Mouse (Mus musculus): ENCODE results near the gene Ehd2. TPM values are rescaled to one million over a fixed set of nuclear protein-coding genes. Genes with fewer than 3 reads are reported as not detected.
"Not testable (repeated sequence)": the region's sequence is repeated elsewhere in the genome, so short reads cannot be mapped to it uniquely, and the experiment has no call there.

Gene Ehd2
- polyA plus RNA-seq, 1 experiment from 2014 or later, result 10.1 TPM

DNA sequence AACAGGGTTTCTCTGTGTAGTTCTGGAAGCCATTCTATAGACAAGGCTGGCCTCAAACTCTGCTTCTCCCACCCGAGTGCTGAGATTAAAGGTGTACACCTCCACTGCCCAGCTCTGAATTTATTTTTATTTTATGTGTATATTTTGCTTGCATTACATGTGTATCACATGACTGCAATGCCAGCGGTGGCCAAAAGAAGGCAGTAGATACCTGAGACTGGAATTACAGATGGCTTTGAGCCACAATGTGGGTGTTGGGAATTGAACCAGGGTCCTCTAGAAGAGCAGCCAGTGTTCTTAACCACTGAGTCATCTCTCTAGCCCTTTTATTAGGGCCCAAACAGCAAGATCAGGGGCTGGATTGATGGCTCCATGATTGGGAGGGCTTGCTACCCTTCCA is 36.8 kb downstream of the Ehd2 start:
- no peak overlapping the region for H3K27ac ChIP-seq
- WGBS, result 70% methylated on average over 2 of the region's 2 CpGs
- no peak overlapping the region for H3K4me3 ChIP-seq
- no peaks in the 10 kb centered on the region for H3K27me3 ChIP-seq (ENCODE audit: low read depth, poor library complexity, severe bottlenecking)
- DNase-seq (ENCODE audit: low spot score), result no peak
- H3K4me1 ChIP-seq, result peaks cover 5% of the 10 kb centered on the region; the same call in 1 of the 2 replicates
- H3K9me3 ChIP-seq (replicated peaks), result no peaks in the 10 kb centered on the region
- H3K36me3 ChIP-seq, result peaks cover 8% of the 10 kb centered on the region

DNA sequence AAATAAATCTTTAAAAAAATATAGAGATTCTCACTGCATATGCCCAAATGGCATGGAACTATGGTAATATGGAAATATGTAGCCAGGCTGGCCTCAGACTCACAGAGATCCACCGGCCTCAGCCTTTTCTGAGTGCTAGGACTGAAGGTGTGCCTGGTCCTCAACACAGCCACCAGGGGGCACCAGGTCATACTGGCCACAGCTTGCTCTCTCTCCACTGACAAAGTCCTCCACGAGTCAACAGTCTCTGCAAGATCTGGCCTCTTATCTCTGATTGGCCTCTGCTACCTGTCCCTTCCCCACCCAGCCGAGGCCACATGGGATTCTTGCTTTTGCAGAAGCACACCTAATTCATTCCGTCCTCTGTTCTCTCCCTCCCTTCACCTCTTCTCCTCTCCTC is 37.5 kb downstream of the Ehd2 start:
- no peaks in the 10 kb centered on the region for H3K27me3 ChIP-seq (ENCODE audit: low read depth, poor library complexity, severe bottlenecking)
- peaks cover 2% of the 10 kb centered on the region; the same call in 1 of the 2 replicates for H3K36me3 ChIP-seq
- peaks cover 5% of the 10 kb centered on the region; the same call in 1 of the 2 replicates for H3K4me1 ChIP-seq
- H3K27ac ChIP-seq, result no peak overlapping the region
- no peak overlapping the region for H3K4me3 ChIP-seq
- 36% methylated on average over 4 of the region's 4 CpGs for WGBS
- DNase-seq (ENCODE audit: low spot score), result peak; percentile 62
- no peaks in the 10 kb centered on the region for H3K9me3 ChIP-seq (replicated peaks)

DNA sequence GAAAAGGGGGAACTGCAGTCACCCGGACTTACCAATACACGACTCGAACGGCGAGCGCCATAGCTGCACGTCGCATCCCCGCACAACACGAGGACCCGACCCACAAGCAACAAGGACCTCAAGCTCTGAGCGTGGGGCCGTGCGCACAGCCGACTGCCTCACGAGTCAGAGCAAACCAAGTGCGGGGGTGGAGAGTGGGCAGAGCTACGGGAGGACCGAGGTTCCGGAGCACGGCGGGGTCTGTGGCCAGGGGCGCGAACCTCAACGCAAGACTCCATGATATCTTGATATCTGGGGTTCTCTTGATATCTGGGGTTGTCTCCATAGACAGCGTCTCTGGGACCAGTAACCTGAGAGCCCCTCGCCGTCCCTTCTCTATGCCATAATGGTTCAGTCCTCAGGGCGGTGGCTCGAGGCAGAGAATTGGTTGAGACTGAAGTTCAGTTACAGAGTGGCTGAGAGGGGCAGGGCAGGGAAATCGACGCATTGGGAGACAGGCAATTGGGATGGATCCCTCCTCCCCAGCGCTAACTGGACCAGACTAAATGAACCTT is 45.1 kb downstream of the Ehd2 start, which contains the start of gene Selenow:
Gene Selenow, minus strand, starts transcription at position 183 of the 554 bp plus-strand sequence.
- no peaks in the 10 kb centered on the region for H3K27me3 ChIP-seq (ENCODE audit: low read depth, poor library complexity, severe bottlenecking)
- peak within 1 kb of the TSS; percentile 93 for H3K27ac ChIP-seq
- H3K9me3 ChIP-seq (replicated peaks), result no peaks in the 10 kb centered on the region
- peaks cover 21% of the 10 kb centered on the region for H3K4me1 ChIP-seq
- under 1% methylated on average over 33 of the region's 33 CpGs for WGBS
- peak within 1 kb of the TSS; percentile 79 for H3K4me3 ChIP-seq
- DNase-seq (ENCODE audit: low spot score), result peak; percentile 94
- H3K36me3 ChIP-seq, result peaks cover 36% of the 10 kb centered on the region

DNA sequence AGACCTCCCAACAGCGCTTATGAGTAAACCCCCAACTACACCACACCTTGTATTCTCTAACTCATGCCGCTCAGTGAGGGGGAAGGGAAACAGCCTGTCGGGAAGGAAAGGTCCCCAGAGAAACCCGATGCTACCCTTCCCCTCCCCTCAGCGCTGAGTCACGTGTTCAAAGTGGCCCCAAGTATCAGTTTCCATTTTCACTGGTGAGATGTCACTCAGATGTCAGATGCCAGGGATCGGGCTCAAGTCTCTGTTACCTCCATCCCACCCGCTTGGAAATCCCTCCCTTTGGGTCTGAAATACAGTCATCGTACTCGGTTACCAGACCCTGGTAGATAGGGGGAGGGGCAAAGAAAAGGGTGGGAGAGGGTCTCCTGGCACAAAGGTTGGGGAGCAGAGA is 45.6 kb downstream of the Ehd2 start:
- H3K36me3 ChIP-seq, result peaks cover 41% of the 10 kb centered on the region
- peak; percentile 75 for DNase-seq (ENCODE audit: low spot score)
- H3K4me1 ChIP-seq, result peaks cover 21% of the 10 kb centered on the region
- WGBS, result under 1% methylated on average over 10 of the region's 10 CpGs
- peak overlapping the region; percentile 79 for H3K4me3 ChIP-seq
- H3K27ac ChIP-seq, result peak overlapping the region; percentile 93
- H3K27me3 ChIP-seq (ENCODE audit: low read depth, poor library complexity, severe bottlenecking), result no peaks in the 10 kb centered on the region
- H3K9me3 ChIP-seq (replicated peaks), result no peaks in the 10 kb centered on the region

DNA sequence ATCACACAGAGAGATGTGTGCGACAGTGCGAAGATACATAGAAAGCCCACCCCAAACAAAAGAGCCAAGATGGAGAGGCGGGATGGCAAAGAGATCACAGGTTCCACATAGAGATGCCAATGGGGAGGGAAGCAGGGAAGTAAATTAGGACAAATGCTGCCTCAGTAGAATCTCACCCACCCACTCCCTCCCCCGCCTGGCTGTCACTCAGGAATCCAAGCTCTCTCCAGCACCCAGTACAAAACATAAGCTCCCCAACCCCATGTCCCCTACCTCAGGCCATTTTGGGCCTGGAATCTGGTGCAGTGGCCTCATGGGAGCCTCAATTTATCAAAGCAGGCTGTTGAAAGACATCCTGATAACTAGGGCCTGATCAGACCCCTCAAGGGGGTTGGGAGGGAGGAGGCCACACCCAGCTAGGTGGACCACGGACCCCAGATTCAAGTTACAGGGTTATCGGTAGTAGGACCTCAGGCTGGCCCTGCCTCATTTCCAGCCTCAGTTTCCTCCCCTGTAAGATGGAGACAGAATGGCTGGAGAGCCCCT is 46.6 kb downstream of the Ehd2 start:
- no peaks in the 10 kb centered on the region for H3K27me3 ChIP-seq (ENCODE audit: low read depth, poor library complexity, severe bottlenecking)
- no peak overlapping the region for H3K27ac ChIP-seq
- no peak for DNase-seq (ENCODE audit: low spot score)
- WGBS, result 88% methylated on average over 6 of the region's 6 CpGs
- H3K36me3 ChIP-seq, result peaks cover 48% of the 10 kb centered on the region
- H3K4me3 ChIP-seq, result peak overlapping the region; percentile 79
- H3K9me3 ChIP-seq (replicated peaks), result no peaks in the 10 kb centered on the region
- peaks cover 21% of the 10 kb centered on the region for H3K4me1 ChIP-seq

DNA sequence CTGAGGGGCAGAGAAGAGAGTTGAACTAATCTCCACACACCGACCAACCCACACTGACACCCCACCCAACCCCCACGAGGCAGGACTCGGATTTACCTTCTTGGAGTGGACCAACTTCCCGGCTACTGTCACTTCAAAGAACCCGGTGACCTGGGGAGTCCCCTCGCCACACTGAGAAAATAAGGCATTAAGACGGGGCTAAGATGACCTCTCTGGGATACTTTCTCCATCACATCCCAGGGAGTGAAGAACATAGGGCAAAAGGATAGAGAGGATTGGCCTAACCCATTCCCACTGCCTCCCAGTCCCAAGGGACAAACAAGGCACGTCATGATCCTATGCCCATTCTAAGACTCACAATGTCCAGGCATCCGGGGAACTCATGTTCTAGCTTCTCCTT is 47.4 kb downstream of the Ehd2 start:
- Histone ChIP-seq H3K4me1 (peaks cover 21% of the 10 kb centered on the region), H3K4me3 (peak overlapping the region; percentile 79), H3K27ac (no peak overlapping the region), H3K27me3 (ENCODE audit: low read depth, poor library complexity, severe bottlenecking) (no peaks in the 10 kb centered on the region), H3K36me3 (peaks cover 48% of the 10 kb centered on the region), H3K9me3 (replicated peaks) (no peaks in the 10 kb centered on the region)
- WGBS, result 94% methylated on average over 9 of the region's 9 CpGs
- DNase-seq (ENCODE audit: low spot score), result no peak

DNA sequence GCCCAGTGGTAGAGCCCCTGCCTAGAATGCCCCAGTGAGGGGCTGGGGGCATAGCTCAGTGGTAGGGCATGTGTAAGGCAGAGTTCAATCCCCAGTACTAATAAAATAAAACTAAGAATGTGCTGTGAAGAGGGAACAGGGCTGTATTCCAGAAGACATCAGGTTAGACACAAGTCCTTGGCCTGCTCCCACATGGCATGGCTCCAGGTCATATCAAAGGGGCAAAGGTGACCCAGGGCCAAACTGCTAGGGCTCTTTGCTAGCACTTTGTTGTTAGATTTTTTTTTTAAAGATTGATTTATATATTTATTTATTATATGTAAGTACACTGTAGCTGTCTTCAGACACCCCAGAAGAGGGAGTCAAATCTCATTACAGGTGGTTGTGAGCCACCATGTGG is 49.0 kb downstream of the Ehd2 start:
- H3K9me3 ChIP-seq (replicated peaks), result no peaks in the 10 kb centered on the region
- no peak for DNase-seq (ENCODE audit: low spot score)
- H3K27ac ChIP-seq, result no peak overlapping the region
- no peaks in the 10 kb centered on the region for H3K27me3 ChIP-seq (ENCODE audit: low read depth, poor library complexity, severe bottlenecking)
- no peak overlapping the region for H3K4me3 ChIP-seq
- H3K4me1 ChIP-seq, result peaks cover 21% of the 10 kb centered on the region
- H3K36me3 ChIP-seq, result peaks cover 48% of the 10 kb centered on the region

DNA sequence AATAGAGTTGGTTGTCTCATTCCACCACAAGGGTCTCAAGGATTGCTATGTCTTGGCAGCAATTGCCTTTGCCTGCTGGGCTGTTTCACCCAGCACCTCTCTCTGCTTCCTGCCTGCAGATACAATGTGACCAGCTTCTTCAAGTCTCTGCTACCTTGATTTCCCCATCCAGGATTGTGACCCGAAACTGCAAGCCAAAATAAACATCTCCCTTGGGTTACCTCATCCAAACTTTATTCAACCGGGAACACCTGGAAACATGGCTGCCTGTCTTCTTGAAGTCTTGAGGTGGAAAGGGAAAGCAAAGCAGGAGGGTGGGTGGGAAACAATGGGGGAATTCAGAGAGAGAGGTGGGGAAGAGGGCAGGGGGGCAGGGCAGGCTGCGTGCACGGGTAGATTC is 50.4 kb downstream of the Ehd2 start:
- Histone ChIP-seq H3K27ac (no peak overlapping the region), H3K27me3 (ENCODE audit: low read depth, poor library complexity, severe bottlenecking) (no peaks in the 10 kb centered on the region), H3K4me3 (no peak overlapping the region), H3K36me3 (peaks cover 48% of the 10 kb centered on the region), H3K9me3 (replicated peaks) (no peaks in the 10 kb centered on the region), H3K4me1 (peaks cover 18% of the 10 kb centered on the region)
- 87% methylated on average over 4 of the region's 4 CpGs for WGBS
- no peak for DNase-seq (ENCODE audit: low spot score)

DNA sequence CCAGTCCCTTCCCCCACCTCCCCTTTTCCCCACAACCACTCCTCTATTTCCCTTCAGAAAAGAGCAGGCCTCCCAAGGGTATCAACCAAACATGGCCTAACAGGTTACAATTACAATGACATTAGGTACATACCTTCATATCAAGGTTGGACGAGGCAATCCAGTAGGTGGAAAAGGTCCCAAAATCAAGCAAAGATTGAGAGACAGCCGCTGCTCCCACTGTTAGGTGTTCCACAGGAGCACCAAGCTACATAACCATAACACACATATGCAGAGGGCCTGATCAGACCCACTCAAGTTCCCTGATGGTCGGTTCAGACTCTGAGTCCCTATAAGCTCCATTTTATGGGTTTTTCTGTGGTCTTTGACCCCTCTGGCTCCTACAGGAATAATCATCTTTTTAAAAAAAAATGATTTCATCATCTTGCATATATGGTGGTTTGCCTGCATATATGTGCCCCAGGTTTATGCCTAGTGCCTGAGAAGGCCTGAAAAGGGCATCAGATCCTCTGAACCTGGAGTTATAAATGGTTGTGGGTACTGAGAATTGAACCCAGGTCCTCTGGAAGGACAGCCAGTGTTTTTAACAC is 51.1 kb downstream of the Ehd2 start:
- no peaks in the 10 kb centered on the region for H3K9me3 ChIP-seq (replicated peaks)
- H3K4me1 ChIP-seq, result peaks cover 13% of the 10 kb centered on the region
- H3K27me3 ChIP-seq (ENCODE audit: low read depth, poor library complexity, severe bottlenecking), result no peaks in the 10 kb centered on the region
- 82% methylated on average over 3 of the region's 3 CpGs for WGBS
- no peak overlapping the region for H3K4me3 ChIP-seq
- no peak for DNase-seq (ENCODE audit: low spot score)
- peaks cover 48% of the 10 kb centered on the region for H3K36me3 ChIP-seq
- H3K27ac ChIP-seq, result no peak overlapping the region

DNA sequence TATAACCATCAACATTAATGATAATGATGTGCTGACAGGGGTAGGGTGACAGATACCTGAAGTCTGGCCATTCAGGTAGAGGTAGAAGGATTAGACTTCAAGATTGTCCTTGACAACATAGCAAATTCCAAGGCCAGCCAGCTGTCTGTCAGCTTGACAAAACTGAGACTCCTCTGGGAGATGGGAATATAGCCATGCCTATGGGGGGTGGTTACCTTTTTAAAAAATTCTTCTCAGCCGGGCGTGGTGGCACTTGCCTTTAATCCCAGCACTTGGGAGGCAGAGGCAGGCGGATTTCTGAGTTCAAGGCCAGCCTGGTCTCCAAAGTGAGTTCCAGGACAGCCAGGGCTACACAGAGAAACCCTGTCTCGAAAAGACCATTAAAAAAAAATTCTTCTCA is 51.7 kb downstream of the Ehd2 start:
- not testable (repeated sequence) for H3K9me3 ChIP-seq (replicated peaks); DNase-seq (ENCODE audit: low spot score); H3K4me1 ChIP-seq; H3K4me3 ChIP-seq; H3K27ac ChIP-seq; H3K27me3 ChIP-seq (ENCODE audit: low read depth, poor library complexity, severe bottlenecking)
- WGBS, result 87% methylated on average over 4 of the region's 4 CpGs
- H3K36me3 ChIP-seq, result peaks cover 46% of the 10 kb centered on the region

DNA sequence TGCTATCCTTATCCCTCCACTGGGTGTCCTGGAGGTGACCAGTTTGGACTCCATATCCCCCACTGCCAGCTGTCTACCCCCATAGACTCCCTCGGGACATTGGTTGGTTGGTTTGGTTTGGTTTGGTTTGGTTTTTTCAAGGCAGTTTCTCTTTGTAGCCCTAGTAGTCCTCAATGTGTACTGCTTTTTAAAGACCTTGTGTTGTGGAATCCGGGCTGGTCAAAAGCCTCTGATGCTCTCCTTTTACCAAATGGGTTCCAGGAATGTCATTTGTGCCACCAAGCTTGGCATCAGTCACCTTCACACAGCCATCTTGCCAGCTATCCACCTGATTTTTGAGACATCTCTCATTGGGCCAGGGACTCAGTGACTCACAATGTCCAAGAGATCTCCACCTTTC is 52.6 kb downstream of the Ehd2 start:
- H3K36me3 ChIP-seq, result peaks cover 37% of the 10 kb centered on the region
- no peaks in the 10 kb centered on the region for H3K27me3 ChIP-seq (ENCODE audit: low read depth, poor library complexity, severe bottlenecking)
- no peak overlapping the region for H3K4me3 ChIP-seq
- DNase-seq (ENCODE audit: low spot score), result no peak
- no peak overlapping the region for H3K27ac ChIP-seq
- 80% methylated on average over 2 of the region's 2 CpGs for WGBS
- no peaks in the 10 kb centered on the region for H3K9me3 ChIP-seq (replicated peaks)
- H3K4me1 ChIP-seq, result 0 out of 2 replicates have a peak, but pooled peaks cover 3% of the 10 kb centered on the region

DNA sequence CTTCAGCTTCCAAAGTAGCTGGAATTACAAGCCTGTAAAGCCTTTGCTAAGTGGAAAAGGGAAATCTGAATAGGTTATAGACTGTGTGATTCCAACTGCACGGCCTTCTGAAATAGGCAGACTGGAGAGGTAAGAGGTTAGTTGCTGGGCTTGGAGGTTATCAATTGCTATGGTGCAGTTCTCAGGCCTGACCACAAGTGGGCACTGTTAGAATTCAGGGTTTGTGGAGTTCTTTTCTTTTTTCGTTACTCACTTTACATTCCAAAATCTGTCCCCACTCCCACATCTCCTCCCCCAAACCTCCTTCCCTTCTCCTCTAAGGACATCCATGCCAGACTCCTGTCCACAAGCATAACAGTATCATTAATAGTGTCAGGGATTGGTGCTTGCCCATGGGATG is 53.1 kb downstream of the Ehd2 start:
- Histone ChIP-seq H3K27me3 (ENCODE audit: low read depth, poor library complexity, severe bottlenecking) (no peaks in the 10 kb centered on the region), H3K9me3 (replicated peaks) (no peaks in the 10 kb centered on the region), H3K27ac (no peak overlapping the region), H3K36me3 (peaks cover 32% of the 10 kb centered on the region), H3K4me3 (no peak overlapping the region), H3K4me1 (0 out of 2 replicates have a peak, but pooled peaks cover 3% of the 10 kb centered on the region)
- peak; percentile 52 for DNase-seq (ENCODE audit: low spot score)
- 43% methylated on average over 2 of the region's 2 CpGs for WGBS

DNA sequence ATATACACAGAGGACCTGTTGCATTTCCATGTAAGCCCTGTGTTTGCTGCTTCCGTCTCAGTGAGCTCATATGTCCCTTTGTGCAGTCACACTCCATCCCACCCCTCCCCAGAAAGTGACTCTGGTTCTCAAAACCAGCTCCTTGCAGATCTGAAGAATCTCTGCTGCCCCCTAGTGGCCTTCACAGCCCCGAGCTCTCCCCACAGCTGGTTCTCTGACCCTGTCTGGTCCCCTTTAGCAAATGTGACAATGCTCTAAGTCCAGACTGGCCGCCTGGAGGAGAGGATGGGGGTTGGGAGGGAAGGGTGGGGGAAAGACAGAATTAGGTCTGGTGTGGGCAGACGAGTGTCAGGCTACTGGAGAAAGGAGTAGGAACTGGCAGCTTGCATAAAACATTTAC is 55.2 kb downstream of the Ehd2 start:
- DNase-seq (ENCODE audit: low spot score), result peak; percentile 89
- 2% methylated on average over 4 of the region's 4 CpGs for WGBS
- no peak overlapping the region for H3K4me3 ChIP-seq
- H3K9me3 ChIP-seq (replicated peaks), result no peaks in the 10 kb centered on the region
- H3K27ac ChIP-seq, result no peak overlapping the region
- H3K36me3 ChIP-seq, result peaks cover 11% of the 10 kb centered on the region
- H3K27me3 ChIP-seq (ENCODE audit: low read depth, poor library complexity, severe bottlenecking), result no peaks in the 10 kb centered on the region
- H3K4me1 ChIP-seq, result 0 out of 2 replicates have a peak, but pooled peaks cover 3% of the 10 kb centered on the region

All from limb, embryonic 10.5 days (tissue).